Mouse (Mus musculus) limb, embryonic 14.5 days (tissue): Measurements from ENCODE around the gene Zfp772. TPM values are rescaled to one million over a fixed set of nuclear protein-coding genes. Genes with fewer than 3 reads are reported as not detected.
"Not testable (repeated sequence)": the region's sequence is repeated elsewhere in the genome, so short reads cannot be mapped to it uniquely, and the experiment has no call there.

ENCODE experiments used
- ATAC-seq: fragments of 200-750 bp; cut with Nextera tagmentation; 2 replicates; pipeline ENCODE4 v1.8.0; 2017; ENCODE audit warnings: low read depth, moderate number of reproducible peaks, moderate TSS enrichment; ENCODE audit not compliant: low FRiP score
- DNase-seq: peaks from one replicate; pipeline ENCODE4 v3.0.0-alpha.2; 2015; ENCODE audit warnings: low spot score
- H3K27ac ChIP-seq: fragments of 300-500 bp; sonication (generic); replicated peaks from 2 replicates; pipeline ENCODE4 v1.5.1; 2014; ENCODE audit warnings: low read depth, mild to moderate bottlenecking, low read length, moderate library complexity, mixed read lengths
- H3K27me3 ChIP-seq: fragments of 300-500 bp; sonication (generic); 2 replicates; pipeline ENCODE4 v1.6.1; 2014; ENCODE audit warnings: low read length, mixed read lengths; ENCODE audit not compliant: control insufficient read depth, insufficient read depth
- H3K36me3 ChIP-seq: fragments of 300-500 bp; sonication (generic); 2 replicates; pipeline ENCODE4 v1.6.1; 2014; ENCODE audit warnings: mild to moderate bottlenecking, low read length, moderate library complexity, mixed read lengths; ENCODE audit not compliant: control insufficient read depth, insufficient read depth
- H3K4me1 ChIP-seq: fragments of 300-500 bp; sonication (generic); 2 replicates; pipeline ENCODE4 v1.6.1; 2014; ENCODE audit warnings: antibody characterized with exemption, low read length, mixed read lengths; ENCODE audit not compliant: control insufficient read depth, insufficient read depth
- H3K4me2 ChIP-seq: fragments of 300-500 bp; sonication (generic); replicated peaks from 2 replicates; pipeline ENCODE4 v1.6.1; 2014; ENCODE audit warnings: low read depth, mild to moderate bottlenecking, low read length, moderate library complexity; ENCODE audit not compliant: severe bottlenecking
- H3K4me3 ChIP-seq: fragments of 300-500 bp; sonication (generic); replicated peaks from 2 replicates; pipeline ENCODE4 v1.5.1; 2014; ENCODE audit warnings: low read length
- H3K9ac ChIP-seq: fragments of 300-500 bp; sonication (generic); 2 replicates; pipeline ENCODE4 v1.6.1; 2014; ENCODE audit warnings: mild to moderate bottlenecking, low read depth, low read length, moderate library complexity; ENCODE audit not compliant: severe bottlenecking
- H3K9me3 ChIP-seq: fragments of 300-500 bp; sonication (generic); 2 replicates; pipeline ENCODE4 v1.6.1; 2016; ENCODE audit warnings: low read length; ENCODE audit not compliant: control insufficient read depth
- POLR2A ChIP-seq: fragments of 200-500 bp; IDR thresholded peaks from 2 replicates; pipeline ENCODE4 v1.8.0; 2012; ENCODE audit warnings: inconsistent platforms, mild to moderate bottlenecking, moderate library complexity, borderline replicate concordance; ENCODE audit not compliant: insufficient read depth, insufficient read length; ENCODE audit errors: extremely low read depth
- WGBS: fragments of 180-500 bp; shearing (Covaris S2); extraction: QIAGEN DNeasy Blood & Tissue Kit; methylation state at CpG from one replicate; pipeline ENCODE4 v1.1.7; 2014; 5-methylcytosine and 5-hydroxymethylcytosine counted together
- polyA plus RNA-seq, 2 experiments: library from polyadenylated mRNA; depleted of rRNA in 1 of 2; stranded (reverse) in 1 of 2; unstranded in 1 of 2; fragments of >200 nt; fragmentation: Nextera tagmentation in 1 of 2; extraction: Ambion mirVana in 1 of 2; gene quantifications; 2 replicates each; pipeline versions ENCODE4 v1.2.1 to v1.2.3; 2012 to 2014

Zfp772 gene
- polyA plus RNA-seq (2012; rRNA removed) (9.1 and 10.2 TPM in 2 replicates), polyA plus RNA-seq (2014; fragmentation: Nextera tagmentation; extraction: Ambion mirVana) (8.7 and 9.2 TPM in 2 replicates)

DNA sequence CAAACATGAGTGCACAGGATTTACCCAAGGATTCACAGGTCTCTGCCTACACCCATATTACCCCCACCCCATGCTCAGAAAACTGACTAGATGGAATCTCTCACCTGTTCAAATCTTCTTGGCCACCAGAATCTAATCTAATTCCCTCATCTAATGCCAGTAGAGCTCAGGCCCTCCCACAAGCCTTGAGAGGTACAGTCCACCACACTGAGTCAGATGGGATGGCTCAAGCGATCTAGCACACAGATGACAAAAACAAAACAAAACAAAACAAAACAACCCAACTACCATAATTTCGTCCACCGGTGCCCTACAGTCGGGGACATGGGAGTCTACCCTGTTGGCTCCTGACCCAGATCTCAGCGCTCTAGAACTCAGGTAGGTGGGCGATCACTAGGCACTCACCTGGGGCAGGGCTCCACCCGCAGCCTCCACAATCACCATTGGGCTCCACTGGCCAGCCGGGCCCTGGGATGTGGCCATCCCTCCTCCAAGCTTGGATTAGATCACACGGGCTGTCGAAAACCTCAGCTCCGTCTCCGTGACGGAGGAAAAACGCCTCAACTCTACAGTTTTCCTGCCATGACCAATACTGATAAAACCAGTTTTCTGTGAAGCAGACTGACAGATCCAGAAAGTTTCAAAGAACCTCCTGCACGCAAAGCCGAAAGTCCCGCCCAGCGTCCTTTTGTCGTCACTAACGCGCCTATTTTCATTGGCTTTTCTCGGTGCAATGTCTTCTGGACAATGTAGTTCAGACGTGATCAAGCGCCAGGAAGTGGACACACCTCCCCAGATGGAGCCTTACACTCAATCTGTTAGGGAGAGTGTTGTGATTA is at the start of gene Zfp772:
TSS of gene Zfp772 (minus strand) at position 686 of the 839 bp plus-strand sequence.
- not testable (repeated sequence) for H3K27me3 ChIP-seq, ATAC-seq, H3K36me3 ChIP-seq, H3K4me1 ChIP-seq, DNase-seq, H3K9me3 ChIP-seq, H3K27ac ChIP-seq
- Histone ChIP-seq H3K4me3 (peak within 1 kb of the TSS; percentile 43), H3K4me2 (peak within 1 kb of the TSS; percentile 49), H3K9ac (peak within 1 kb of the TSS; percentile 54)
- WGBS: 4% methylated on average over 19 of the region's 24 CpGs

DNA sequence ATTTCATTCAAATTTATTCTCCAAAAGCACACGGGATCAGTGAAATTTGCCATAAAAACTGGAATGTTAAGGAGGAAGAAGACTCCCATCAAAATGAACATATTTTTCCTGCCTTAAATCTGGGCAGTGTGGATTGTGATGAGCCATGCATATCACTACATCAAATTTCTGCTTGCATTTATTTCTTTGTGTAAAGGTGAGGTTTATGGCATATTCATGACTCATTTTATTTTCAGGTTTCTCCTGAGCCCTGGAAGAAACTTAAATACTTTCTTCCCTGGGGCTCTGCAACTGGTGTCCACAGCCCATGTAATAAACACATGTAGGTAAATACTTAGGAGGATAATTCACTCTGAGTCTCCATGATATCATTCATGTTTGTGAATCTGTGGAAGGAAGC is 37.4 kb upstream of the Zfp772 start, which contains the start of gene Vmn2r29:
TSS of gene Vmn2r29 (minus strand) at position 101 of the 400 bp plus-strand sequence.
- not testable (repeated sequence) for H3K27ac ChIP-seq, H3K4me2 ChIP-seq, H3K27me3 ChIP-seq, H3K9ac ChIP-seq, DNase-seq, H3K9me3 ChIP-seq, H3K4me3 ChIP-seq, ATAC-seq, H3K4me1 ChIP-seq, H3K36me3 ChIP-seq
- no CpG with 5 or more reads among the region's 1 CpGs for WGBS

DNA sequence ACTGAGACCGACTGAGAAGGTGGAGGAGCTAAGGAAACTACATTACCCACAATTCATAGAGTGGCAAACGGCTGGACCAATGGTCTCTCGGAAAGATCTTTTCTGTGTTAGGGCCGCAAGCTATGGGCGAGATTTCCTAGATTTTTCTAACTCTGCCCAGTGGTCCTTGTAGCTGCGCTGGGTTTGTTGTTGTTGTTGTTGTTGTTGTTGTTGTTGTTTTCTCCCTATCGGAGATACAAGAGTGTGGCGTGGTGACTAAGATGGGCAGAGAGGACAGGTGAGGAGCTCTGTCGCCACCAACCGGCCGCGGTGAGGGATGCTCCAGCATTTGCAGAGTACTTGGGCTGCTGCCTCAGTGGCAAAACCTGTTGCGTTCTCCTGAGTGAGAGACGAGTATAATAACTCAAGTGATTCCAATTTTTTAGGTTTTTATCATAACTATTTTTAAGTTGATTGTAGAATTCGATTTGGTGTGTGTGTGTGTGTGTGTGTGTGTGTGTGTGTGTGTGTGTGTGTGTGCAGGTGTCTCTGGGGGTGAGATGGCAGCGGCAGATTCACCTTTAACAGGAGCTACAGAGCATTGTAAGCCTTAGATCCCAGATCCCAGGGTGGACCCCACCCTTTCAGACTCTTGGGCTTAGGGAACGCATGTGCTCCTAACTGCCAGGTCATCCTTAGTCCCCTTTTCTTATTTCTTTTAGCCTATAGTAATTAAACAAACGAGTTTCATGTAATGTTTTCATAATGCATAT is 21.4 kb downstream of the Zfp772 start:
- peak; percentile 90 for ATAC-seq
- peak overlapping the region; percentile 28 for H3K4me2 ChIP-seq
- no peaks in the 10 kb centered on the region for H3K27me3 ChIP-seq
- TF ChIP-seq POLR2A: no peak
- no peak overlapping the region for H3K27ac ChIP-seq
- H3K36me3 ChIP-seq: peaks cover 4% of the 10 kb centered on the region
- DNase-seq: peak; percentile 63
- WGBS: 9% methylated on average over 18 of the region's 18 CpGs
- no peaks in the 10 kb centered on the region for H3K4me1 ChIP-seq
- no peaks in the 10 kb centered on the region for H3K9me3 ChIP-seq
- H3K4me3 ChIP-seq: peak overlapping the region; percentile 40
- peak overlapping the region; percentile 1; the same call in 1 of the 2 replicates for H3K9ac ChIP-seq

GRCm38 (mm10) chr7:7187417-7188190 is 22.2 kb downstream of the Zfp772 start:
- DNase-seq (no peak), ATAC-seq (no peak)
- Histone ChIP-seq H3K27ac (no peak overlapping the region), H3K4me3 (peak overlapping the region; percentile 40), H3K36me3 (peaks cover 11% of the 10 kb centered on the region), H3K9me3 (no peaks in the 10 kb centered on the region), H3K9ac (no peak overlapping the region; the same call in 1 of the 2 replicates), H3K4me2 (peak overlapping the region; percentile 28), H3K4me1 (no peaks in the 10 kb centered on the region), H3K27me3 (no peaks in the 10 kb centered on the region)
- WGBS: 40% methylated on average over 13 of the region's 13 CpGs
- TF ChIP-seq POLR2A: no peak

DNA sequence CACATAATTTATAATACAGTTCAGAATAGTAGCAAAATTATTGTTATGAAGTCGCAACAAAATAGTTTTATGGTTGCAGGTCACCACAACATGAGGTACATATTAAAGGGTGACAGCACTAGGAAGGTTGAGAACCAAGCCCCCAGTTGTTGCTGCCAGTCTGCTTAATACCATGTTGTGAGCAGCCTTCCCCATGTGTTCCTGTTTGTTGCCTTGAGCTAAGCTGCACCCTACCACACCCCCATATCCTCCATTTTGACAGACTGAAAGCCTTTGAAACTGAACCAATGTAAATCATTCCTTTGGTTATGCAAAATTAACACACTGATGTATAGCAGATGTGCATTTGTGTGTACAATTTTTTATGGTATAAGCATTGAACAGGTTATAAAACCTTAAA is 23.9 kb downstream of the Zfp772 start:
- DNase-seq (peak; percentile 17), ATAC-seq (peak; percentile 58; the same call in 1 of the 2 replicates)
- H3K9ac ChIP-seq: no peak overlapping the region

More for the DNA sequence above, 23.9 kb downstream of the Zfp772 start:
- H3K4me3 ChIP-seq: no peak overlapping the region
- no peak overlapping the region for H3K27ac ChIP-seq
- H3K27me3 ChIP-seq: no peaks in the 10 kb centered on the region
- peaks cover 26% of the 10 kb centered on the region for H3K36me3 ChIP-seq
- no peak for TF ChIP-seq POLR2A
- WGBS: 60% methylated on average over 1 of the region's 1 CpGs
- no peak overlapping the region for H3K4me2 ChIP-seq
- H3K9me3 ChIP-seq: no peaks in the 10 kb centered on the region
- H3K4me1 ChIP-seq: no peaks in the 10 kb centered on the region
